Mouse (Mus musculus) megakaryocyte, adult 5-6 weeks (primary cell): Measurements from ENCODE around the gene Wnt10b. TPM values are rescaled to one million over a fixed set of nuclear protein-coding genes. Genes with fewer than 3 reads are reported as not detected.
"Not testable (repeated sequence)": the region's sequence is repeated elsewhere in the genome, so short reads cannot be mapped to it uniquely, and the experiment has no call there.

Experiments
- ATAC-seq: 2 replicates; pipeline ENCODE4 v1.8.0; 2016; ENCODE audit warnings: mild to moderate bottlenecking, inconsistent platforms; ENCODE audit not compliant: poor library complexity, severe bottlenecking
- total RNA-seq, 2 experiments: library from RNA; stranded (forward) in 1 of 2; stranded (reverse) in 1 of 2; fragments of 153-499, 151-499 nt in 1 of 2; fragments of 221-1000, 200-1000 nt in 1 of 2; gene quantifications; 2 replicates each; pipeline versions ENCODE4 v1.2.3 to v1.2.4; 2015 to 2017

Gene Wnt10b
- total RNA-seq, 2 experiments from 2014 or later, result 0.04 TPM; not detected in 1

DNA sequence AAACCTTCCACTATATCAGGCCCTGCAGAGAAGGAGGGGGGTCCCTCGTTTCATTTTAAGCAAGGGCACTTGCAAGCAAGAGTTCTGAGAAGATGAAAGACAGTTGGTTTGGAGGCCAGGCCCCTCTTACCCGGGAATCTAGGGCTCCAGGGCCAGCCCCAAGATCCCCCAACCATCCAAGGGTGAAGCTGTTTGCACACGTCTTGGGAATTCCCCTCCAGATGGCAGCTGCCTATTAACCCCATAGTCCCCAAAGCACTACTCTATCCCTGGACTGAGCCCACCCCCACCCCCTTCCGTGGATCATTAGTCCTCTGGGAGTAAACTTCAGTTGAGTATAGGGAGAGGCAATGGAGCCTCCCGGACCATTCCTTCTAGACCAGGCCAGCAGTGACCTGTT, 2.4 kb downstream of the Wnt10b start:
- no peak for ATAC-seq

DNA sequence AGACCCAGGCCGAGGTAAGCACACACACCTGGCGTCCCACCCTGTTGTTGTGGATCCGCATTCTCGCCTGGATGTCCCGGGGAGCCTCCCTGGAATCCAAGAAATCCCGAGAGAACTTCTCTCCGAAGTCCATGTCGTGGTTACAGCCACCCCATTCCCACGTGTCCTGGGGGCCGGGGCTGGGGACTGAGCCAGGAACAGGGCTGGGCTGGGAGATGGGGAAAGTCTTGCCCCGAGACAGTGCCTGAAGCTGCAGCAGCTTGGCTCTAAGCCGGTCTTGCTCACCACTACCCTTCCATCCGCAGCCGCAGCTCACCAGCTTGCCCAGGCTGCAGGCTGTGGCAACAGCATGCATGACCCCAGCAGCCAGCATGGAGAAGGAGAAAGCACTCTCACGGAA, 3.9 kb downstream of the Wnt10b start:
- ATAC-seq, result no peak

DNA sequence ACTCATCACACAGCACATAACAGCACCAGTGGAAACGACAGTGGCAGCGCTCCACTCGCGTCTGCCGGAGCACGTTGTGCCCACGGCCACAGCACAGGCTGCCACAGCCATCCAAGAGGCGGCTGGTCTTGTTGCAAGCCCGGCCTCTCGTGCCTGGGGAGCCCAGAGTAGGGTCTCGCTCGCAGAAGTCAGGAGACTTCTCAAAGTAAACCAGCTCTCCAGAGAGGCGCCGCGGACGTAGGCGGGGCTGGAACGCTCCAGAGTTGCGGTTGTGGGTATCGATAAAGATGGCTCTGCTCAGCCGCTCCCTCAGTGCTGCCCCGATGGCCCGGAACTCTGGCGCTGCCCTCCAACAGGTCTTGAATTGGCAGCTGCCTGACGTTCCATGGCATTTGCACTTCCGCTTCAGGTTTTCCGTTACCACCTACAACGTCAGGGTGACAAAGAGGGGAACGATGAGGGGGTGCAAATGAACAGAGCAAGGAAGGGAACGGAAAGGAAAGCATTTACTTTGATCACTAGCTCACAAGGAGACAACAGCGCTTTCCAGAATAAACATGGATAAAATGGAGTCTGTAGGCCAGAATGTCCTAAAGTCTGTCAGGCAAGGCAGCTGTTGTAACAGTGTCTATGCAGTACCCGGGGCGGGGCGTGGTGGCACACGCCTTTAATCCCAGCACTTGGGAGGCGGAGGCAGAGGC, 5.3 kb downstream of the Wnt10b start:
- ATAC-seq, result peak; percentile 87

DNA sequence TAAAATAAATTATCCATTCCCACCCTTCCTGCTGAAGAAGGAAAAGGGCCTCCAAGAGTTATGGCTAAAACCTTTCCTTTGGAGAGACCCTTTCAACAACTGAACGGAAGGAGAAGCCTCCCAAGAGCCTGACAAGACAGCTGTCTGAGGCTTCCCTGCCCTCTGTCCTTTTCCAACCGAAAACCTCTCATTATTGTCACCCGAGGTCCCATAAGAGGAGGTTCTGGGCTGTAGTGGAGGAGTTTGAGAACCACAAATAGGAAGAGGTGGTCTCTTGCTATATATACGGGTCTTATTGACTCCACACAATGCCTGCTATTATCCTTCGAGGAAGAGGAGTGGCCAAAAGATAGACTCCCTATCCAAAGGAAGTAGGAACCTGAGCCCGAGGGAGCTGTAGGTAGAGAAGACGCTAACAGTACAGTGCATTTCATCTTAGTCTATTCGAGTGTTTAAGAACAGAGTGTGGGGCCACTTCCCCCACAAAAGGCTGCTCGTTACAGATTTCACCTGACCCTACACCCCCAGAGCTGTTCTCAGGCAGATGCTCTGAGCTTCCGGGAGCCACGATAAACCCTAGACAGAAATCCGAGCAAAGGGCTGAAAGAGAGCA, 6.0 kb downstream of the Wnt10b start:
- peak; percentile 19 for ATAC-seq

DNA sequence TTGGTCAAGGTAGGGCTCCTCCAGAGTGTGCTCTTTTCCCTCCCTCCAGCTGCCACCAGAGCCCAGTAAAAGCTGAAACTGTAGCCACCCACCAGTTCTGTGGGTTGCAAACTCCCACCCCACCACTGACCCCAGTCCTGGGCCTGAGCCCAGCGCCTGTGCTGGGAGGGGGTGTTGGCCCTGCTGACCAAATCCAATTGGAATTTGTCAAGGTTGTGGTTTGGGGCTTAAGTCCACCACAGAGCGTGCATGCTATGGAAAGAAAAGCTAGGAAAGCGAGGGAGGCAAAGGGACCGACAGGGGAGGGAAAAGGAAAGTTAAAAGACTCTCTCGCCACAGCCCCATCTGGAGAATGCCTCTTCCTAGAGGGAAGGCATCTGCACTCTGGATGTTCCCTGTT, 9.7 kb downstream of the Wnt10b start:
- no peak for ATAC-seq

DNA sequence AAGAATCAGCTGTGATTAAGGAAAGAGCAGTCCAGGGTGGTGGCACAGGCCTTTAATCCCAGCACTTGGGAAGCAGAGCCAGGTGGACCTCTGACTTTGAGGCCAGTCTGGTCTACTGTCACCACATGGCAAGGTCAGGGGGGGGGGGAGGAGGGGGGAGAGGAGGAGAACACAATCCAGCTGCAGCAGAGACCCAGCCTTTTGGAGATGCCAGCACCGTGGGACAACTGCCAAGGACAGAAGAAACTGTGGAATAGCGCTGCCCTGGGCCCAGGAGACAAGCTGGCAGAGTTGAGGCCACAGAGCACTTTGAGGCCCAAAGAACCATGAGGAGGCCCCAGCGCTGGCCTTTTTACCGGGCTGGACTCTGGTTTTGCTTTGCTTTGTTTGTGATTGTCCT, 12.0 kb downstream of the Wnt10b start:
- no peak for ATAC-seq

DNA sequence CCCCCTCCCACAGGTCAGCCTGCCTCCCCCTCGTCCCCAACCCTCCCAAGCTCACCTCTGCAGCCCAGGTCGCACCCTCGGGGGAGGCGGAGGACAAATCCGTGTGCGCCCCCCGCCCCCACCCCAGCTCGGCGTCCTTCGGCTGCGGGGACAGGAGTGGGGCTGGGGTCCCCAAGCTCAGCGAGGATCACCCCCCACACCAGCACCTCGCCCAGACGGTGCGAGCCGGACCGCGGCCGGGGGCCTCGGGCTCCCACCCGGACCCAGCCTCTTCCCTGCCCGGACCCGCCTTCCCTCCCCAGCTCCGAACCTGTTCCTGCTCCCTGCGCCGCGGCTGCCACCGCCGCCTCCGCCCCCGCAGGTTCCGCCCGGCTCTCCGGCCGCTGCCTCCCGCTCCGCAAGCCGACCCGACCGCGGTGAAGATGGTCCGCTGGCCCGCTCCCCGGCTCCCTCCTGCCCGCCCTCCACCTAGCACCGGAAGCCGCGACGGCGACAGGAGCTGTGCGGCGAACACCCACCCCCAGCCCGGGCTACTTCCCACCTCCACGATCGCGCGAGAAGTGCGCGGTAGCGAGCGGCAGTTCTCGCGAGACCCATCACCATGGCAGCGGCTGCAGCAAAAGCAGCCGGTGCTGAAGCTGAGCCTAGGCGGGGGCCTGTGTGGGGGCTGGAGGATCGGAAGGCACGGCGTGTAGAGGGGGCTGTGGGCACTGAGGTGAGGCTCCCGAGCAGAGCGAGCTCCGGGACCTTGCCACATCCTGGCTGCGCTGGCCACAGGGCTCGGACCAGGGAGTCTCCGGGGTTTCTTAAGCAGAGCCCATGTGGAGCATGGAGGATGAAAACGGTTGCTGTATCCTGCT, 15.1 kb downstream of the Wnt10b start, which contains the start of gene Arf3:
Gene Arf3 (minus strand): TSS at position 545 of the 860 bp plus-strand sequence.
- ATAC-seq, result peak; percentile 95

DNA sequence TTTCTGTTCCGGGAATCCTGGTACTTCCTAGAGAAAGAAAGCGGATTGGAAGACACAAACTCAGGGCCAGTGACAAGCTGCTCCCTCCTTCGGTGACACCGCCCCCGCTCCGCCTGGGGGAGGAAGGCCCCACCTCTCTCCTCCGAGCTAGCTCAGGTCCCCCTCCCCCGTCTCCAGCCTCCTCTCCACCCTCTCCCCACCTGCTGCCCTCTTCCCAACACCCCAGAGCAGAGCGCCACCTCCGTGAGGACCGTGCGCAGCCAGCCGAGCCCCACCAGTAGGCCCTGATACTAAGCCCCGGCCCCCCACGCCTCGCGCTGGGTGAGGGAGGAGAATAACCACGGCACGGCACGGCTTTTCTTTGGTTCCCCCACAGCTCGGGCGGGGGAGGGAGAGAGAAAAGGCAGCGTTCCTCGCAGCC, 15.7 kb downstream of the Wnt10b start:
- peak; percentile 50 for ATAC-seq

DNA sequence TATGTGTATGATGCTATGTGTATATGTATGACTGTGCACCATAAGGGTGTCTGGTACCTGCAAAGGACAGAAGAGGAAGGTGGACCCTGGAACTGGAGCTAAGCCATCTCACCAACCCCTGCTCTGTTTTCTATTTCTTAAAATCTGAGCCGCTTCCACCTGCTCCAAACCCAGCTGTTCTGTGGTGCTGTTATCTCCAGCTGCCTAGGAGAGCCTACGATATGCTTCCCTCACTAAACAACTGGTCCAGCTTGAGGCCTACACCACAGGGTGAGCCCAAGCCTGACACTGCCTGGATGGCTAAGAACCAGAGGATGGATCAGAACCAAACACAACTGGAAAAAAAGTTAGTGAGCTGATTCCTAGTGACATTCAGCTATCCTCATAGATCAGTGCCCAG, 23.8 kb downstream of the Wnt10b start:
- no peak for ATAC-seq

DNA sequence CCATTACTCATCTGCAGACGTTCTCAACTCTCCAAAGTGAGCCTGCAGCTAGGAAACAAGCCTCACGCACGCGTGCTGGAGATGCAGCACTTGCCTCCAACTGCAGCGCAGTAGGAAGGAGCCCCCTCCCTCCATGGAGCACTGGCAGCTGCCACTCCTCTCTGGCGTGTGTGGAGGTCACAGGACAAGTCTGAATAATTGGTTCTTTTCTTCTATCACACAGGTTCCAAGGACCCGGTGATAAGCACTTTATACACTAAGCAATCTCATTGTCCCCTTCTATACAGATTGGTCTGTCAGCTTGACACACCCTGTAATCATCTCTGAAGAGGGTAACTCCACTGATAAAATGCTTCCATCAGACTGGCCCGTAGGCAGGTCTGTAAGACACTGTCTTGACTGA, 24.9 kb downstream of the Wnt10b start:
- no peak for ATAC-seq

DNA sequence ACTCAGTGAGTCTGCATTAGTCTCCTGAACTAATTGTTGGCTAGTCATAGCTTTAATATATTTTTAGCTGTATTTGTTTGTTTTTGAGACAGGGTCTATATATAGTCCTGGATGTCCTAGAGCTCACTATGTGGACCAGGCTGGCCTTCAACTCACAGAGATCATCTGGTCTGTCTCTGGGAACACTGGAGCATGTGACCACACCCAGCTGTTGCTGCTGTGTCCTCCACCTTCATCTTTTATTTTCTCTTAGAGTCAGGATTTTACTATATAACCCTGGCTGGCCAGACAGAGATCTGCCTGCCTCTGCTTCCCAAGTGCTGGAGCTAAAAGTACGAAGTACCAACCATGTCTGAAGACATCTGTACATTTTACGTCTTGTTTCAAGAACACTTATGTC, 28.9 kb downstream of the Wnt10b start:
- ATAC-seq, result no peak

DNA sequence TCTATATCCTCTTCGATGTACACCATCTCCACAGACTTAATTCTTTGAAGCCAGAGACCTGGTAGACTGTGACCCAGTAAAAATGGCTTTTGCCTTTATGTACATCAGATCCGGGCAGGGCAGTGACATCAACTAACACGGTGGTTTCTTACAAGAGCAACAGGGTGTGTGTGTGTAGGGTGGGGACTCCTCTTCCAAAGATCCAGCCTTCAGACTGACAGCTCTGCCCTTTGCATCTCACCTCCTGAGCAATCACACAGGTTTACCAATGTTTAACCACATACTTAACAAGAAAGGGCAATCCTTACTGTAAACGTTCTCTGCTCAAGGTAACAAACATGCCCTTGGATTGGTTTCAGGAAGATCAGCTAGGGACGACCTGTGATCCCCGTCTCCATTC, 30.7 kb downstream of the Wnt10b start:
- no peak for ATAC-seq

DNA sequence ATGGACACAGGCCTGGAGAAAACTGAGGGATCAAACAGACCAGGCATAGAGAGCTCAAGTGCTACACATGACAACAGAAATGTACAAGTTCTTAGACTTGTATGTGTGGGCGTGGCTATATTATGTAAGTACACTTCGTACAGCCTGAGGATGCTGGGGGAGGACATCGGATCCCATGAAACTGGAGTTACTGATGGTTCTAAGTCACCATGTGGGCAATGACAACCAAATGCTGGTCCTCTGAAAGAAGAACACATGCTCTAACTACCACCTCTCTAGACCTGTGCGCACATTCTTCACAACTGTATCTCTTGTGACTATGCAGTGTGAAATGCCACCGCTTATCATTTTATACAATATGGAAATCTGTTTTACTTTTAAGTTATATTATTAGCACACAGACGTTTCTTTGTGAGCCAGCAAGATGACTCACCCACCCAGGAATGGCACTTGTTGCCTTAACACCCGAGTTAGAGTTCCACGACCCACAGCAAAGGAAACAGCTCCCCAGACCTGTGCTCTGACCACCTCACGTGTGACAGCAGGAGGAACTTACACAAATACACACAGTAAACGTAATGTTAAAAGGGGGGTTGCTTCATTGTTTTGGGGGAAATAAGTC, 31.5 kb downstream of the Wnt10b start:
- no peak for ATAC-seq

DNA sequence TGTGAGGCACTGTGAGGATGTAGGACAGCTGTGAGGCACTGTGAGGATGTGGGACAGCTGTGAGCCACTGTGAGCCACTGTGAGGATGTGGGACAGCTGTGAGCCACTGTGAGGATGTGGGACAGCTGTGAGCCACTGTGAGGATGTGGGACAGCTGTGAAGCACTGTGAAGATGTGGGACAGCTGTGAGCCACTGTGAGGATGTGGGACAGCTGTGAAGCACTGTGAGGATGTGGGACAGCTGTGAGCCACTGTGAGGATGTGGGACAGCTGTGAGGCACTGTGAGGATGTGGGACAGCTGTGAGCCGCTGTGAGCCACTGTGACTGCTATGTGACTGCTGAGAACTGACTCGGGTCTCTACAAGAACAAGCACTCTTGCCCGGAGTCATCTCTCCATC, 34.1 kb downstream of the Wnt10b start:
- not testable (repeated sequence) for ATAC-seq

DNA sequence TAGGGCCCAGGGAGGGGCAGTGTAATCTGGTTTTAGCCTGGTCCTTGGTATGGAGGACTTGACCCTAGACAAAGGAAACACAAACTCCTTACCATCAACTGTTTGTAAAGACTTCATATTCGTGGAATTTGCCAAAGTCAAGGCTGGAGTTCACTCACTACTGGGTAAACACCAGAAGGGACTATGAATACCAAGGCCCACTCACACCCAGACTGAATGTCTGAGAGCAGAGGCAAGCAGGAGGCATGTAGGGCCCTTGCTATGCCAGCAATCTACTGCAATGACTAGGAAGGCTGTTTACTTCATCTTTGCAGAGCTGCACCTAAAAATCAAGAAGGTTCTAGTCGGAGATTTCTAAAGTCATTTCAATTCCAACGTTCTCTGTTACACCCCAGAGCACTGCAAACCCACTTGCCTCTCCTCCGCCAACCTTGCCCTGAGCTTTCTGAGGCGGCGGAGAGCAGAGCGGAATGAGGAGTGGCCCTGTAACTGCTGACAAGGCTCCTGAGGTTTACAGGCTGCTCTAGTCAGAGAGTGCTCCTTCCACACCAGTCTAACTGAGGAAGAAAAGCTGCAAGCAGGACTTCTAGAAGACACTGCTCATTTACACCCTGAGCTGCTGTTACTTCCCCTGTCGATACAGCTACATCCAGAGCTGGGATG, 35.1 kb downstream of the Wnt10b start:
- ATAC-seq, result no peak

DNA sequence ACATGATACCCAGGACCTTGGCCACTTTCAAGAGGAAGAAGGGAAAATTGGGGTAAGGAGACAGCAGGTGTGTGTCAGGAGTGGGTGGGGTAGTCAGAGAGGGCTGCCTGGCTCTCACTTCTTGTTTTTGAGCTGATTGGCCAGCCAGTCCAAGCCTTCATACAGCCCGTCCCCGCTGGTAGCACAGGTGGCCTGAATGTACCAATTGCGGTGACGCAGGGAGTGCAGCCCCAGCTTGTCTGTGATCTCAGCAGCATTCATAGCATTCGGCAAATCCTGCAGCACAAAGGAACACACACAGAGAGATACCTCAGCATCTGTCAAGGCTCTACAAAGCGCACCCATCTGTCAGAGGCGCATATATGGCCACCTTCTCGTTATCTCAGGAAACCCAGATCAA, 37.7 kb downstream of the Wnt10b start:
- no peak for ATAC-seq

DNA sequence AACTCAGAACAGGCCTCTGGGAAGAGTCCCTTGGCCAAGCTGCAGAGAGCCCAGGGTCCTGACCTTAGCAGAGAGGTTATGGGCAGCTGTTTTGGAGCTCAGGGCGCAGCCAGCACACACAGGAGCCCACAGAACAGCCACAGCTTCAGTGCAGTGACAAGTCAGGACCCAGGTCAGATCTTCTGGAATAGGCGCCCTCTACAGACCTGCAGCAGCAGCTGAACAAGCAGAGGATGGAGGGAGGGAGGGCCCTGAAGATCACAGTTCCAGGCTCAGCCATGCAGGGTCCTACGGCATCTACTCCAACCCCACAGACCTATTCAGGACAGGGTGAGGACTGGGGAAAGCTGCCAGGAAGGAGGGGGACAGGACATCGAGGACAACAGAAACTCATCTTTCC, 39.2 kb downstream of the Wnt10b start:
- no peak for ATAC-seq

DNA sequence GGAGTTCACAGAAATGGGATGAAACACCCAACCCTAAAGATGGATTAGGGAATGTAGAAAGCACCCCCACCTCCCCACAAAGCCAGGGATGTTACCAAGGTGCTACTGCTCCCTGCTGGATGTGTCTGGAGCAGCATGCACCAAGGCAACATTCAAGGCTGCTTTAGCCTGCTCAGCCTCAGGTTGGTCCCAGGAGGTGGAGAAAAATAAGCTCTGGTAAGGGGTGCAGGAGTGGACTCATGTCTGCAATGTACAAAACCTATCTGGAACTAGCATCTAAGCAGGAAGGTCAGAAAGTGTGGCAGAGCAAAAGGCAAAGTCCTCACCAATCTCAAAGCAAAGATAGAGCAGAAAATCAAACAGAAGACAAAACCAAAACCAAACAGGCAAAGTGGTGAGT, 40.1 kb downstream of the Wnt10b start:
- no peak for ATAC-seq

DNA sequence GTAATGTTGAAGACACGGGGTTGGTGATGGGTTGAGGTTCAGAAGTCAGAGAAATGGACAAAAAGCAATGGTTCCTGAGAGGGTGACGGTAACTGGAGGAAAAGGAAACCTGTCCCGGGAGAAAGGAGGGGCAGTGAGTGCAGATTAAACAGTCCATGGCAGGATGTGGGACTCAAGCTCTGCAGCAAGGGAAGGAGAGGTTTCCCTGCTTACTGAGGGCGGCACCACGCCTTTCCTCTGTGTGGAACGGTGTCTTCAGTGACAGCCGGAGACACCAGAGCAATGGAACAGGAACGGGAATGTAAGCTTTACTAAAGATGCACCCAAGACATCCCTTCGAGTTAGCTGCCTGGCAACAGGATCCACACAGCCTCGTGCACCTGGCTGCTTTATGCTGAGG, 41.4 kb downstream of the Wnt10b start:
- ATAC-seq, result no peak

DNA sequence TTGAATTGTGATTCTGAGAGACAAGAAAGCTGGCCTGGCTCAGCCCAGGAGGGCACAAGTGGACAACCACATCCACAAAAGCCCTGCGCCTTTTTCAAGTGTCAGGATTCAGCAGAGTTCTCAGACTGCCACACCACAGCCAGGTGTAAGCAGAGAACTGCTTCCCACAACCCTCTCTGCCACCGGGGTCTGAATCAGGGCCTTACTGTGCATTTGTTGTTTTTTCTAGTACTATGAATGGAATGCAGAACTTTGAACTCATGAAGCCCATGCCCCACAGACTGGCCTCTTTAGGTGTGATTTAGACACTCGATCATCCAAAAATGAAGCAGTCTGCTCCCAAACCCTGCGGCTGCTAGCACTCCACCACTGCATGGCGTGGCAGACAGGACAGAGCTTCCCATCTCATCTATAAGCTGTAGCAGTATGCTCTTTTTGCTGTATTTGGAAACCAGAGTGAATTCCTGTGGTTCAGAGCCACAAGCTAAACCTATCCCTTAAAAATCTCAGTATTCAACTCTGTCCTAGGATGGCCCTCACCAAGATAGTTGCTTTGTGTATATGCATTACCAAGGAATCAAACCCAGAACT, 43.9 kb downstream of the Wnt10b start:
- ATAC-seq, result no peak
